Mouse (Mus musculus) brown adipose tissue, adult 24 weeks (tissue): ENCODE results near the gene Cdc27. TPM values are rescaled to one million over a fixed set of nuclear protein-coding genes. Genes with fewer than 3 reads are reported as not detected.
"Not testable (repeated sequence)": the region's sequence is repeated elsewhere in the genome, so short reads cannot be mapped to it uniquely, and the experiment has no call there.

ENCODE experiments used
- H3K27ac ChIP-seq: fragments of 200-500 bp; replicated peaks from 2 replicates; pipeline ENCODE4 v1.5.1; 2012; ENCODE audit warnings: low read depth, mild to moderate bottlenecking, low read length
- H3K4me1 ChIP-seq: fragments of 200-500 bp; 2 replicates; pipeline ENCODE4 v1.6.1; 2012; ENCODE audit warnings: low read length, mixed read lengths; ENCODE audit not compliant: control insufficient read depth, insufficient read depth, insufficient read length
- H3K4me3 ChIP-seq: fragments of 200-500 bp; 2 replicates; pipeline ENCODE4 v1.5.1; 2012; ENCODE audit warnings: low read depth, mild to moderate bottlenecking, low read length, moderate library complexity; ENCODE audit not compliant: insufficient read depth
- polyA plus RNA-seq: library from polyadenylated mRNA; stranded (reverse); fragments of >200 nt; gene quantifications from 2 replicates; pipeline ENCODE4 v1.2.4, GENCODE M21; 2012; ENCODE audit not compliant: missing spikeins, insufficient read depth, insufficient read length

Cdc27 gene
- polyA plus RNA-seq, 1 experiment = 25.0 TPM

DNA sequence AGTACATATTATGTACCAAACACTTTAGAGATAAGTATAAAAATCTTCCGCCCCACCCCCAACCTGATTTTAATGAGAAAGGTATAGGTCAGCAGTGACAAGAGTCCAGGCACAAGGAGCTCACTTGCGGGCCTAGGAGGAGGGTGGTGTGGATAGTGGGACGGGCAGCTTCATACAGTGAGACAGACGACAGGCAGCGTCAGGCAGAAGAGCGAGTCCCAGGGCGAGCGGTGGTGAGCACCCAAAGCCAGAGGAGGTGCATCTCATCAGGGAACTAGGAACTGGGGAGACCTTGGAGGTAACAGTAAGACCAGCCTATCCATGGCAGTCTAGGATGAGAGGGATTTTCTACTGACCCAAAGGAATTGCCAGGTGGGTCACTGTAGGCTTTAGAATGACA is 29.2 kb upstream of the Cdc27 start:
- Histone ChIP-seq H3K27ac (no peak overlapping the region), H3K4me3 (no peak overlapping the region), H3K4me1 (peaks cover 6% of the 10 kb centered on the region)

DNA sequence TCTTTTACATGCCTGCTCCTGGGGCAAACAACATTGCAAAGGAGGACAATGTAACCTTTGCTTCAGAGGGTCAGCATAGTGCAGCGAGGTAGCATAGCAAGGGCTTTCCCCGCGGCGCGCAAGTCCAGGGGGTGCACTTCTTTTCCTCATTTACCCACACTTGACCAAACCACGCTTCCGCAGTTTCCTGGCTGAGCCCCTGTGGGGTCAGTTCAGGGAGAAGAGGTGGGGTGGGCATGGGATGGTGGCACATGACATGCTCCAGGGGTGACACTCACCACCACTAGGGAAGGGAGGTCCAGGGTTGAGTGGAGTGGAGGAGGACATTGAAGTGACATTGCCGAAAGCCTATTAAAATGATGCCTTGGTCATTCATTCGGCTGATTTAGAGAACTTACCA is 28.7 kb upstream of the Cdc27 start:
- peaks cover 6% of the 10 kb centered on the region for H3K4me1 ChIP-seq
- H3K4me3 ChIP-seq = no peak overlapping the region
- no peak overlapping the region for H3K27ac ChIP-seq

DNA sequence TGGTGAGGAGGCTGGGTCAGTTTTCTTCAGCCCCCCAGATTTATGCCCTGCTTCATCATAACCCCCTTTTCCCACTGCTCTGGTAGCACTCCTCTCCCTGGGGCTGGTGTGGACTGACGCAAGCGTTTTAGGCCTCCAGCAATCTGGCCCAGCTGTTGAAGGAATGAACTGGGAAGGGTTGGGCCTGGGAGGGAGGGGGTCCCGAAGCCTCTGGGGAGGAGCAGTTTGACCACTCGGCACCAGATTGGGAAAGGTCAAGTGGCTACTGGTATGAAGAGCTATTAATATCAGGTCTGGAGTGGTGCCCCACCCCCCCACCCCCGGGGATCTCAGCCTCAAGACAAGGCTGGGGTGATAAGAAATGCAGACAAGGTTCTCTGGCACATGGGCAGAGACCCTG is 27.7 kb upstream of the Cdc27 start:
- Histone ChIP-seq H3K27ac (no peak overlapping the region), H3K4me1 (peaks cover 6% of the 10 kb centered on the region), H3K4me3 (no peak overlapping the region)

DNA sequence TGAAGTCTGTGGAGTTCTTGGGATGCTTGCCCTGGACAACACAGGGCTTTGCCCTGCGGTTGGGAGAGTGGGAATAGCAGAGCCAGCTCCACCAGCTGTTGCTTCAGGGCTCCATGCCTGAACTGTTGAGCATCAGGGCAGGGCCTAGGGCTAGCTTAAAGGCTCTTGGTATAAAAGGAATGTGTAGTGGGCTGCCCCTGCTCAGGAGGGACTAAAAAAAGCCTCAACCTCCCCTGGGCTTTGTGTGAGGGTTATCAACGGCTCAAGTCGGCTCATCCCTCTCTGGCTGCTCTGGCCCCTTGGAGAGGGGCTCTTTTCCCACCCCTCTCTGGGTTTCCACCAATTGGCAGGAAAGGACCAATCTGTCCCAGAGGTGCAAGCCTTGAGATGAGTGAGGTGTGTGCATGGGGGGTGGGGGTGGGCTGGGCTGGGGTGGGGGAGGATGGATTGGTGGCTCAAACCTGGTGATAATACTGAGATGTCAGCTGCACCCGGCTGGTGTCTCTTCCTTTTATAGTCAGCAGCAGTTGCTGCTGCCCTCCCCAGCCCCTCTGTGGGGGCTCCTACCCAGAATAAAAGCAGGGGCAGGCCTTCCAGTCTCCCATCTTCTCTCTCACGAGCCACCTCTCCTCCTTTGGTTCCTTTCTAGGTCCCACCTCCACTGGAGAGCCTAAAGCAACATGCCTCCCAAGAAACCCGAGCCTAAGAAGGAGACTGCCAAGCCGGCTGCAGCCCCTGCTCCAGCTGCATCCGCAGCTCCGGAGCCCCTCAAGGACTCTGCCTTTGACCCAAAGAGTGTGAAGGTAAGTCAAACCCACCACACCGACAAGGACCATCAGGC is 26.6 kb upstream of the Cdc27 start:
- Histone ChIP-seq H3K4me3 (no peak overlapping the region), H3K4me1 (peaks cover 1% of the 10 kb centered on the region), H3K27ac (no peak overlapping the region)

DNA sequence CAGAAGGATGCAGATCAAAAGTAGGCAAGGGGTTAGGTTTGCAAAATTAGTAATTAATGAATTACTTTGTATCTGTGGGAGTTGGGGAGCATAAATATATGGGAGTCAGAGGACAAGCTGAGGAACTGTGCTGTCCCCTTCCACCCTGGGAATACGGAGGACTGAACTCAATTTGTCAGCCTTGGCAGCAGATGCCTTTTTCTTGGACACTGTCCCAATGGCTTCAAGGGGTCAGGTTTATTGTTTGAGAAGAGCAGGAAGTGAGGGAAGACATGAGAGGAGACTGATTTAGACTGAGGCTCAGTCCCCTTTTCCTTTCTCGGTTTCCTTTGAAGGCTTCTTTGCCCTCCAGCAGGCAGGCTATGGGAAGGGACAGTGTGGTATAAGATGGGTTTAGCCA is 22.1 kb upstream of the Cdc27 start:
- Histone ChIP-seq H3K4me1 (no peaks in the 10 kb centered on the region), H3K4me3 (no peak overlapping the region), H3K27ac (no peak overlapping the region)

DNA sequence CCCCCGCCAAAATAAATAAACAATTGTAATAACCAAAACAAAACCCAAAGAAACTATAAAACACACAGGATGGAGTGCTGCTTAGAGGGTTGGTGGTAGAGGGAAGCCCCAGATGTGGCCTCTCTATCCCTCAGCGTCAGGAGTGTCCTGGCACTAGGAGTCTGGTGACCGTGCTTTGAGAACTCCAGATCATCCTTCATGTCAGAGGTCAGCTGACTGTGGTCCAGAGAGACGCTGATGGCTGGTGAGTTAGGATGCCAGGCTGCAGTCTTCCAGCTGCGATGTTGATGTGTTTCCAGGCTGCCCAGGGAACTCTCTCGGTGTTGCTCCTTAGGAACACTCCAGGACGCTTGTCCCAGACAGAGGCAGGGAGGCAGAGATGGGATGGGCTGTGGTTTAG is 21.7 kb upstream of the Cdc27 start:
- peaks cover 3% of the 10 kb centered on the region; the same call in 1 of the 2 replicates for H3K4me1 ChIP-seq
- H3K4me3 ChIP-seq = no peak overlapping the region
- no peak overlapping the region for H3K27ac ChIP-seq

DNA sequence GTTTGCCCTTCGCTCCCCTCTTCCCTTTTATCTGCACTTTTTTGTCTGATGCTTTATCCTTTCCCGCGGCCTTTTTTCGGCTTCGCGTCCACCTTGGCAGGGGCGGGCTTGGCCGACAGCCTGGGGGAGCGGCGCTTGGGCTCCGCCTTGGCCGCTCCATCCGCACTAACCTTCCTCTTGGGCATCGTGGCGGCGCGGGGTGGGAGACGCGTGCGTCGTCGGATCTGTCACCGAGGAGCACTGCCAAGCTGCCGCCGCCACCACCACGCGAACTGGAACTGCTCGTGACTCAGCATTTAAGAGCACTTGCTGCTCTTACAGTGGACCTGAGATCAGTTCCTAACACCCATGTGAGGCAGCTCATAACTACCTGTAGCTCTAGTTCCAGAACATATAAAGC is 21.0 kb upstream of the Cdc27 start:
- H3K4me3 ChIP-seq = peak overlapping the region; percentile 35
- H3K27ac ChIP-seq, H3K4me1 ChIP-seq: not testable (repeated sequence)

DNA sequence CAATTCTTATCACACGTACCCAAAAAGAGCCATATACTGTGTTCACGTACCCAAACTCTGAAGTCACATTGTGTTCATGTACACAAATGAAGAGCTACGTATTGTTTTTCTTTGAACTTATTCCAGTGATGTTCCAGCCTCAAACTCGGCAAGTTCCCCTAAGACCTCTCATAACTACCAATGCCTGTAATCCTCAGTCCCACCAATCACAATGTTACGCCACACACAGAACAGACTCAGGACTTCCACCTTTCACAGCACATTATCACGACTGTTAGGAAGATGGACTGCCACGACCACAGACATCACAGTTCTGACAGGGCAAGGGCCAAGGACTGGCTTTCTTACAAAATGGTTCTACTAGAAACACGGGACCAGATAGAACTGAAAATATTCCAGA is 20.1 kb upstream of the Cdc27 start:
- peaks cover 10% of the 10 kb centered on the region; the same call in 1 of the 2 replicates for H3K4me1 ChIP-seq
- H3K27ac ChIP-seq, H3K4me3 ChIP-seq: not testable (repeated sequence)

DNA sequence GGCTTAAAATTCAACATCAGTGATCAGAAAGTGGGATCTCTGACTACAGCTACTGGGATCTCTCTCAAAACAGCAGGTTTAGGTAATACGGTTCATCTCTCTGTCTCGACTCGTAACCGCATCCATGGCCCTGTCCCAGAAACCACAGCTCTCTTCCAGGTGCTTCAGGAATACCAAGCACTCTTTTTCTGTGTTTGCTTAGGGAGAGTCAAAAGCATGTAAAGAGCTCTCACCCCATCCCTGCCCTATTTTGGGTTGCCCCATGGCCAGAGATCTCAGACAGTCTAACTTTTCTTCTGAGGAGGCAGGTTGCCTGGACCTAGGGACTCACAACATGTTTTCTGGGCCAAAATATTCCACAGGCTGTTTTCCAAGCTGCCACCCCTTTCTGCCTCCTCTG is 17.9 kb upstream of the Cdc27 start:
- Histone ChIP-seq H3K27ac (no peak overlapping the region), H3K4me1 (peaks cover 10% of the 10 kb centered on the region; the same call in 1 of the 2 replicates), H3K4me3 (no peak overlapping the region)

DNA sequence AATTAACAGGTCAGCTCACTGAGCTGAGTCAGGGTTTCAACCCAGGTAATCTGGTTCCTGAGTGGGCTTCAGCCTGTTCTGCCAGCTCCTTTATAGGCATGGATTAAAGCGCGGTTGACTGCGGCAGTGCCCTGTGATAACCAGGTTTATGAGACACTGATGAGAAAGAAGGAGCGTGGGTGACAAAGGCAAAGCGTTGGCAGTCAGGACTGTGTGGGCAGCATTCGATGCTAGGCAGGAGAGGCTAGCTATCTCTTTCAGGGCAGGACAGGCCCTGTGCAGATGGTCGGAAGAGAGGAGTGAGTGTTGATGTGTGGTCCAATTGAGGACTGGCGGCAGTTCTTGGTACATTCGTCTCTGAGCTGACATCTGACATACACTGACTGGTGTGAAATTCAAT is 17.3 kb upstream of the Cdc27 start:
- H3K4me3 ChIP-seq = no peak overlapping the region
- H3K4me1 ChIP-seq = peaks cover 10% of the 10 kb centered on the region; the same call in 1 of the 2 replicates
- no peak overlapping the region for H3K27ac ChIP-seq

DNA sequence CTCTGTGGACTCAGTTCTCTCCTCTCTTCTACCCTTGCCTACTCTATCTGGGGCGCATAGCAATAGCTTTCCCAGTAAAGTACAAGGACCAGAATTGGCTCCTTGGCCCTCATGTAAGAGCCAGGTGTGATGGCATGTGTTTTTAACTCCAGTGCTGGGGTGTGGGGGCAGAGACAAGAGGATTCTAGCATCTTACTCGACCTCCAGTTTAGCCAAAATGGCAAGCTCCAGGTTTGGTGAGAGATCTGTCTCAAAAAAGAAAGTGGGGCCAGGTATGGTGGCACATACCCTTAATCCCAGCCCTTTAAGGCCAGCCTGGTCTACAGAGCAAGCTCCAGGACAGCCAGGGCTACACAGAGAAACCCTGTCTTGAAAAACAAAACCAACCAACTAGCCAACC is 16.4 kb upstream of the Cdc27 start:
- Histone ChIP-seq H3K4me1 (peaks cover 10% of the 10 kb centered on the region; the same call in 1 of the 2 replicates), H3K27ac (peak overlapping the region; percentile 79), H3K4me3 (no peak overlapping the region)

DNA sequence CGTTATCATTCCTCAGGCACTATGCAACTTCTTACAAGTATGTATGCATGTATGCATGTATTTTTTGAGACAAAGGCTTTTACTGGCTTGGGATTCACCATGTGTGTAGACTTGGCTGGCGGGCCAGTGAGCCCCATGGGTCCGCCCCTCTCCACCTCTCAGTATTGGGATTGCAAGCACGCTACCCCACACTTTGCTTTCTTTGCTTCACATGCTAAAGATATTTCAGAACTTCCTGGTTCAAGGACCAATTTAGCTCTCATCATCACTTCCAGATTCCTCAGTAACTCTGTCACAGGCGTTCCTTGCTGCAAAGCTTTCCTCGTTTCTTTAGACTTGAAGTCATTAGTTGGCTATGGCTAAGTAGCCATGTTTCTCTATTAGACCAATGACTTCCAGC is 15.7 kb upstream of the Cdc27 start:
- peak overlapping the region; percentile 59 for H3K27ac ChIP-seq
- peaks cover 10% of the 10 kb centered on the region; the same call in 1 of the 2 replicates for H3K4me1 ChIP-seq
- H3K4me3 ChIP-seq = no peak overlapping the region

DNA sequence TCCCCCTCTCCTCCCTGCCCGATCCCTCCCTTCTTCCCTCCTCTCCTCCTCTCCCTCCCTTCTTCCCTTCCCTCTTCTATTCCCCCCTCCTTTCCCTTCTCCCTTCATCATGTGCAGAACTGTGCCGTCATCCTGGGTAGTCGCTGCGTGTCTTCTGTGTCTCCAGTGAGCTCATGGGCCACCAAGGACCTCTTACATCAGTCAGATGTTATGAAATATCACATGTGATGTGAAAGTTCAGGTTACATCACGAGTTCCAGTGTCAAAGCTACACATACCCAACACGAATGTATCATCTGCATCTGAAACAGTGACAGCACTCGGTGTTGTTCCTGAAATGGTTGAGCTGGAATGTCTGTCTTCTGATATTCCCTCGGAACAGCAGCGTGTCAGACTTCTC is 14.8 kb upstream of the Cdc27 start:
- H3K4me3 ChIP-seq = no peak overlapping the region
- H3K4me1 ChIP-seq = peaks cover 10% of the 10 kb centered on the region; the same call in 1 of the 2 replicates
- H3K27ac ChIP-seq = peak overlapping the region; percentile 97

DNA sequence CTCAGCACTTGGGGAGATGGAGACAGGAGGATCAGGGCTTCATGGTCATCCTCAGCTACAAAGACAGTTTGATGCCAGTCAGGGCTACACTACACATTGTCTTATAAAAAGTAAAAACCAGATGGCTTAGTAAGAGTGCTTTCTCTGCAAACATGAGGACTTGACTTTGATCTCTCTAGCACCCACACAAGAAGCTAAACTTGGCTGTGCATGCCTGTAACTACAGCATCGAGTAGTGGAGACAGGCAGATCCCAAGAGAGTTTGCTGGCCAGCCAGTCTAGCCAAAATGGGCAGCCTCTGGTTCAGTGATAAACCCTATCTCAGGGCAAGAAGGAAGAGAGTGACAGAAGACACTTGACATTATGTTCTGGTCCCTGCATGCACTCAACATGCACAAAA is 13.1 kb upstream of the Cdc27 start:
- Histone ChIP-seq H3K4me3 (no peak overlapping the region), H3K27ac (peak overlapping the region; percentile 49; the same call in 1 of the 2 replicates), H3K4me1 (peaks cover 10% of the 10 kb centered on the region; the same call in 1 of the 2 replicates)

DNA sequence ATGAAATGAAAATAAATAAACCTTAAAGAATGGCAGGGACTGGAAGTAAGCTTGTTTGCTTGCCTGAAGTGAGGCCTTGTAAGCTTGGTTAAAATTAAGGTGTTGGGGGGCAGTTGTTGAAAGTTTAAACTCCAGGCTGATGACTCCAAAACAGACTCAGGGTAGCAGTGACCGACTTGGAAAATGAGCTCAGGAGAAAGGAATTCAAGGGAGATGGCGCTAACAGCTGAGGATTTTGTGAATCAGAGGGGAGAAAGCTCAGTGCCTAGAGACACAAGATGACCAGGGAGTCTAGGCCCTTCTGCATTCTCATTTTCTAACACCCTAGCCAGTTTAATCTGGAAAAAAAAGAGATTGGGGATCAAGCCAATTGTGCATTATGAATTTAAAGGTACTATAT is 10.6 kb upstream of the Cdc27 start:
- Histone ChIP-seq H3K27ac (peak overlapping the region; percentile 27), H3K4me3 (no peak overlapping the region), H3K4me1 (peaks cover 2% of the 10 kb centered on the region; the same call in 1 of the 2 replicates)
